Mouse (Mus musculus): ENCODE data around the gene Apol7b.
"Not testable (repeated sequence)": the region's sequence is repeated elsewhere in the genome, so short reads cannot be mapped to it uniquely, and the experiment has no call there.

Apol7b gene

DNA sequence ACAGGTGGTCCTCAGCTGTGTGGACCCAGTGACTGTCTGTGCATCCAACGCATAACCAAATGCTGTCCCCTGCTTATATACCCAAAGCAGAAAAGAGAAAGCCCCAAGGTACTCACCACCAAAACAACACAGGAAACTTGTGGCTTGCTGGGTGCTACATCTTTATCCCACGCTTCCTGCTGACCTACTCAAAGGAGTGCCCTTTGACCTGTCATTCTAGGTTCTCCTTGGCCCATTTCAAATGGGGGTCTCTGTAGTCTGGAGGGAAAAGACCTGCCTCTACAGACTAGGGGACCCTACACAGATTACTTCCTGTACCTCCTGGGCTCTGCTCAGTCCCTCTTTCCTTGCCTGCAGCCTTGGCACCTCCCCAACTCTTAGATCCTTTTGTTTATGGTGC, at the start of gene Apol7b:
Gene Apol7b, minus strand, starts transcription at position 101 of the 400 bp plus-strand sequence.
- not testable (repeated sequence) for DNase-seq

DNA sequence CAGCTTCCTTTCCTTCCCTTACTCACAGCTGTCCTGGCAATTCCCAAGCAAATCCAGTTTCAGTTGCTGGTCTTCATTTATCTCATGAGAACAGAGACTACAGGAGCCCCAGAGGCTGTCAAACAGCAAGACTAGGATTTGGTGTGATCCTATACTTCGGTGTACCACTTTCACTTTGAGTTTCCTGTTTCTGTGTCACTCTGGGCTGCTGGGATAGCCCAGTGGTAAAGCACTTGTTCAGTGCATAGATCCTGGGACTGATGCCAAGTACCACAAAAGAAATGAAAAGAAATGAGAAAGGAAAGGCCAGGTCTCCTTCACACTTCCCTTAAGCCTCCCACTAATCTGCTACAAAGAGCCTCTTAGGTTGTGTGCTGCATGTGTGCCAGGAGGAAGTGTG, 47.4 kb upstream of the Apol7b start:
- DNase-seq = not testable (repeated sequence)

DNA sequence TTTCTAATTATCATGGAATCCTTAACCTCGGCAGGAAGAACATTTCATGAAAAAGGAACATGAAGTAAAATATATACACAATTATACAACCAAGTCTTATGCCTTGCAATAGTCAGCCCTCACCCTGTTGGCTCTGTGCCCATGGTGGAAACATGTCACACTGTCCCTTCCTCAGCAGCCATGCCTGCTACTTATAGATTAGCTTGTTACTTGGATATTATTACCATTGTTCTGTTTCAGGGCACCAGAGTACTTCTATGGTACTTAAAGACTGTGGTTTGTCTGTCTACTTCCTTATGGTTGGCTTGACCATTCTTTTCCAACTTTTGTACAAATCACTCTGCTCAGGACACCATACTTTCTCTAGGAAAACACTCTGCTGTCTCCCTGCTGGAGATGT, 45.9 kb upstream of the Apol7b start:
- DNase-seq = not testable (repeated sequence)

DNA sequence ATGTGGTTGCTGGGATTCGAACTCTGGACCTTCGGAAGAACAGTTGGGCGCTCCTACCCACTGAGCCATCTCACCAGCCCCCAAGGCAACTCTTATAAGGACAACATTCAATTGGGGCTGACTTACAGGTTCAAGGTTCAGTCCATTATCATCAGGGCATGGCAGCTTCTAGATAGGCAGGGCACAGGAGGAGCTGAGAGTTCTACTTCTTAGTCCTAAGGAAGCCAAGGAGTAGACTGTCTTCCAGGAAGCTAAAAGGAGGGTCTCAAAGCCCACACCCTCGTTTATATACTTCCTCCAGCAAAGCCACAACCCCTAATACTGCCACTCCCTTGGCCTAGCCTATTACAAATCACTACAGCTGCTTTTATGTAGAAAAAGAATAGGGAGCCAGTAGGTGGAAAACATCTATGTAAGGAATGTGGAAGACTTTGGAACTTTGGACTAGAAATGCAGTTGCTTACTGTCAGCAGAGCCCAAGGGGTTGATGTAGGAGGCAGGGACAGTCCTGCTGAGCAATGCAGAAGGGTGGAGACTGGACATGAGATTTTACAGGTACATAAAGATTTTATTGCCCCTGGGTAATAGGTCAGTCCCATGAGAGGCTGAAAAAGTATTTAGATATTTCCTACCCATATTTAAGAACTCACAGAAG, 35.0 kb upstream of the Apol7b start:
- DNase-seq = no peak

DNA sequence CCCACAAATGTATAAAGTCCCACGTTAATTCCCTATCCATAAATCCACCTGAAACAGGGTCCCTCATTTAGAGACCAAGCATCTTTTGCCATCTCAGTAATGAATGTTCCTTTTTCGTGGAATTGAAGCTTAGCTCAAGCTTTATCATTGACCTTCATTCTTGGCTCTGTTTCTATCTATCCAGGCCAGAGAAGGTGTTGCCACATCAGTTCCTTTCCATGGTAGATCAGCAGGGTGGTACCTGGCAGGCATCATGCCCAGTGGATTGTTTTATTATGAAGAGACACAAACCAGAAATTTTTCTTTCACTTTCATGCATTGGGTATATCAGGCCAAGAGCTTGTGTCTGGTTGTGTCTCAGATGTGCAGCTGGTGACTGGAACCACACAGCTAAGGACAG, 29.4 kb upstream of the Apol7b start, which contains the start of gene Apol10a:
Gene Apol10a, plus strand, starts transcription at position 355 of the 400 bp plus-strand sequence.
- DNase-seq = not testable (repeated sequence)

DNA sequence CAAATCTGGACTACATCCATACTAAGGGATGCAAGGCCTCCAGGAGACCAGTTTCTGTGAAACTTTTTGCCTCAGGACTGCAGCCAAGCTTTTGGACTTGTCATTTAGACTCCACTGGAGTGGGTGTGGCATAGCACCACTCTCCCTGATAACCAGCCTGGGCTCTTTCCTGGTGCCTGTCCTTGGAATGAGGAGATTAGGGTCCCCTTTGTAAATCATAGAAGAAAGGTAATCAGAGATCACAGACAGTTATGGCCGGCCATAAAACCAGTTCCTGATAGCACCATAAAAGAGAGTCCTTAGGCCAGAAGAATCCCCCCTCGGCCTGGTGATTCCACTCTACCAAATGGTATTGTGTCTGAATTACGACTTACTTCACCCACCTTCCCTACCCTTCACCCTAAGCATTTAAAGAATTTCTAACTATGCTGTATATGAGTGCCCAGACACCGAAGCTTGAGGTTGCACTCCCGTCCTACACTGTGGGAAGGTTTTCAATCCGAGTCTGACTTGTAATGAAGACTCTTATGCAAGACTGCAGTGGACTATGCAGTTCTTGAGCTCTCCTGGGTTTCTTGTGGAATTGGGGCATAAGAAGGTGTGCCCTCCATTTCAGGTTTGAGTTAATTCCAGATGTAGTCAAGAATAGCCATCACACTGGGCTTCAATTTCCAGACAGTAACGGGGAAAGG, 27.6 kb upstream of the Apol7b start:
- DNase-seq = not testable (repeated sequence)

DNA sequence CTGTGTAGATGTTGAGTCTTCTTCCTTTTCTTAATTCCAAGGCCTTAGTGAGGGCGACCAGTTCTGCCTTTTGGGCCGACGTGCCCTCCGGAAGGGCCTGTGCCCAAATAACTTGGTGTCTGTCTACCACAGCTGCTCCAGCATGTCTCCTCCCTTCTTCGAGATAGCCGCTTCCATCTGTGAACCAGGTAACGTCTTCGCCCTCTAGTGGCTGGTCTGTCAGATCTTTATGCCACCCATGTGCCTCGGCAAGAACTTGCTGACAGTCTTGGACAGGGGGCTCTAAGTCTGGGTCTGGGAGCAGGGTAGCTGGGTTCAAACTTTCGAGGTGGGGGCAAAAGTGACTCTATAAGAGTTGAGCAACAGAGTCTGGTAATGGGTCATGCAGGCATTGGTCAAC, 2.6 kb upstream of the Apol7b start:
- not testable (repeated sequence) for DNase-seq

DNA sequence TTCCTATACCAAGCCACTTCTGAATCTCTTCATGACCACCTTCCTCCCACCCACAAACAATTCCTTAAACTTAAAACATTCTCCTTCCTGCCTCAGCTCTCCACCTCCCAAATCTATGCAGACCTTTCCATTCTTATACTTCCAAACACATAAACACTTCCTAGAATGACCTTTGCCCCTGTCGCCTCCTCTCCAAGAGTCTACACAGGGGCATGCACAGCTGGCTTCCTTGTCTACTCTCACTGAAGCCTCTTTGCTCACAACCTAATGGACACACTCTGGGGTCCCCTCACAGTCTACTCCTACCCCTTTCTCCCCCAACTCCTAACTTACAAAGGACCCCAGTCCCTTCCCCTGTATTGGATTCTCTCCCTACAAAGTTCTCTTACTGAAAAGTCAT, 1.6 kb downstream of the Apol7b start:
- DNase-seq = not testable (repeated sequence)

DNA sequence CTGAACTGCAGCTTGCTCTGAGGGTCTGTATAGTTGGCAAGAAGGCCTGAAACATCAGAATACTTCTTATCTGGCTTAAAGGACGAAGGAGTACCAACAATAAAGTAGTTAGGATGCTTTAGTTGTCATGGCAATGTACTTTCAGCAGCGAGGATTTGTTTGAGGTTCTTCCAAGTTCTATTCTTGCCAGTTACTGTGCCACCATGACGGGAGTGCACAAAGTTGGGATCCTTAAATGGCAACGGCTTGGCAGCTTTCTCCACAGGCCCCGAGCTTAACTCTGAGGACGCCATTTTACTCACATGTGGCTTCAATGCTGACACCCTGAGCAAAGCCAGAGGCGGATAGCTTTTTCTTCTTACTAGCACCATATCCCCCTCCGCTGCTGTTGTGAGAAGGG, 2.5 kb downstream of the Apol7b start:
- DNase-seq = not testable (repeated sequence)

DNA sequence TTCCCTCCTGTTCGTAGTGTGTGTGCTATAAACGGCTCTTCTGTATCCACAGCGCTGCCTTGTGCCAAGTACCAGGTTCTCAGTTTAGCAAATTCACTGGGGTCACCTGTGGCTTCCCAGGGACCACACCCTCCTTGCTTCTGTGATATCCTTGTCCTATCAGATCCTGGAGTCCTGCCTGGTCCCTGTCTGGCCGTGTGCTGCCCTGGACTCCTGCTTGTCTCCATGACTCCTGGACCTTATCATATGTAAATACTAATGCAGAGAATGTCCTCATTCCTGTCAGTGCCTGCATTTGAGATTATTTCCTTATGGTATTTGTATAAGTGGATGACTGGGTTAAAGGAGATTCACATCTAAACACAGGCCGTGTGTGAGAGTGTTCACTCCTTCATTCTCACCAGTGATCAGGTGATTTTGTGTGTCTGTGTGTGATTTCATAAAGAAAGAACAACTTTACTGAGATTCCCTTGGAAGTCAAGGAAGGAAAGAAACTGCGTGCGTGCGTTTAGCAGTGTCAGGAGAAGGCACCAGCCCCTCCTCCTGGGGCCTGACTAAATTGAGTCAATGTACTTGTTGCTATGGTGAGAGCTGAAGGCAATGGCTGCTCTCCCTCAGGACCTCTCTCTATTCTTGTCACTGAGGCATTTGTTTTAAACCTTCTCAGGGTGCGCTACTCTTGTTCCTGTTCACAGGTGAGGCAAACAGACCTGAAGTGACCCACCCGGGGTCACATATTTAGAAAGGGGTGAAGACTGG, 18.4 kb downstream of the Apol7b start:
- DNase-seq = not testable (repeated sequence)

DNA sequence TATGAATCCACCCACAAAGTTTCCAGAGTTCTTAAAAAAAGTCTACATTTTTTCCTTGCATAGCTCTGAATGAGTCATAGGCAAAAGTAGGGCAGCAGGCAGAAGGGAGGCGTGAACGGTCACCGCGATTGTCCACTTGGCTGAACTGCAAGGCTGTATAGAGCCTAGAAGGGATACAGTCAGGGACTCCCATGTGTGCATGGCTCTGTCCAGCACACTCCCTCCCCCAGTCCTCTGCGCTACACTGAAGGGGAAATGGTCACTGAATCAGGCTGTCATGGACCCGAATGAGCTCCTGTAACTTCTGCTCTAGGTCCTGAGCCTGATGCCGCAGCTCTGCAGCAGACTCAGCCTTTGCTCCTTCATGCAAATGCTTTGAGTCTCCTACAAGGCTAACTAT, 24.4 kb downstream of the Apol7b start:
- not testable (repeated sequence) for DNase-seq

DNA sequence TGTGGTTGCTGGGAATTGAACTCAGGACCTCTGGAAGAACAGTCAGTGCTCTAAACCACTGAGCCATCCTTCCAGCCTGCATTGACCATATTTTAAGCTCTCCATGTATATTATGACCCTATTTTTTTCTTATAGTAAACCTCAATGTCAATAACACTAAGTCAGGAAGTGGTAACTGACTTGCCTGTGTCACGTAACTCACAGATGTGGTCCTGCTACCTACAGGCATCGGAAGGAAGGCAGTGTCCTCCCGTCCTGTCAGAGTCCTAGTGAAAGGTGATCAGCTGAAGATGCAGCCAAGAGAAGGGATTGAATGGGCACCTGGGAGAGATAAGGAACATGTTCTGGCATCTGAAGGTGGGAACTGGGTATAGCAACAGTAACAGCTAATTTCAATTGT, 27.6 kb downstream of the Apol7b start:
- not testable (repeated sequence) for DNase-seq

DNA sequence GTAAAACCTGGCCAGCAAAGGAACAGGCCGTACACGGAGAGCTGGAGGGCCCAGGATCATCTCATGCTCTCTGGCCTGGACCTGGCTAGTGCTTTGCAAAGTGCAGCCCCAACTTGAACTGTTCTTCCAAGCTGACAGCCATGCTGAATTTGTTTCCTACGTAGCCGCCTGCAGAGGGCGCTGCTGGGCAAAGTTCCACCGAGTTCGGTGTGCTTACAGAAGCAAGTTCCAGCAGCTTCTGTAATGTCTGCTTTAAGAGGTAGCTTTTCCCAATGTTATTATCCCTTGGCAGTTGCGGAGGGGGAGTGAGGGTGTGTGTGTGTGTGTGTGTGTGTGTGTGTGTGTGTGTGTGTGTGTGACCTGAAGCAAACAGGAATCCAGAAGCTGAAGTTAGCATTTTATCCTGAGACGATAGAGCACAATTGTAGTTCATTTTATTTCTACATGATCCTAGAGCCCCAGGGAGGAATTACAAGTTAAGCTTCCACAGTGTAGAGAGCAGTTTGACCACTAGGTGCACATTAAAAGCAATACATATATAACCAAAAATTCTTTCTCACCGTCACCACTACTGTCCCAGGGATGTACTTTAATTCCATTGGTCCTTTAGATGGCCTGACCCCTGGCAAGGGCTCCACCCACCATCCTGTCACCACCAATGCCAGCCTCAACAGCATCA, 30.5 kb downstream of the Apol7b start:
- not testable (repeated sequence) for DNase-seq

DNA sequence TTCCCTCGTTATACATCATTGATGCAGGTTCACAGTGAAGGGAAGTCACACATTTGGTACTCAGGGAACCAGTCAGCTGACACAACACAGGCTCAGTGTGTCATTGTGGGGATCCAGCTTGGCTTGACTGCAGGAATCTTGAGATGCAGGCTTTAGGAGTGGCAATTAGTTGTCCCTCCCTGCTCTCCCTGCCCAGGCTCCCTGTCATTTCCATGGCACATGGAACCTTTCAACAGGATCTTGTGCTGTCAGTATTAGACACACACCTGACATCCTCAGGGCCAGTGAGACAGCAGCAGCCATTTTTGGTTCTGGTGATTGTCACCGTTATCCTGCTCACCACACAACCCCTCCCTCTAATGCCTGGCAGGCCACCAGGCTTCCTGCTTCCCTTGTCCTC, 31.6 kb downstream of the Apol7b start:
- not testable (repeated sequence) for DNase-seq

DNA sequence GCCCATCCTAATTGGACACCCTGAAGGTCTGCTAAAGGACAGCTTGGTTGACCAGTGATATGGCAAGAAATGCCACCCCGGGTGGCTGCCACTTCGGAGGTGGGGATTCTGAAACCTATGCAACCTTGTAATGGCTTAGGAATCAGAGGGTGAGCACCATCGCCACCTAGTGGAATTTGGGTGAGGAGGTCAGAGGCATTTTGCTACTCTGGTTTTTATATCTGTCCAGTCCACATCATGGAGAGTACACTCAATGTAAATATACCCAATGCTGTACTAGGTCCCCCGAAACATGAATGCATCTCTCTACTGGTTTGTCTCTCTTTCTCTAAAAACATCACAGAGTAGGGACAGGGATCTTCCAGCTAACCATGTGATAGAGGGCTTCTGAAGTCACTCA, 34.6 kb downstream of the Apol7b start:
- DNase-seq = not testable (repeated sequence)

DNA sequence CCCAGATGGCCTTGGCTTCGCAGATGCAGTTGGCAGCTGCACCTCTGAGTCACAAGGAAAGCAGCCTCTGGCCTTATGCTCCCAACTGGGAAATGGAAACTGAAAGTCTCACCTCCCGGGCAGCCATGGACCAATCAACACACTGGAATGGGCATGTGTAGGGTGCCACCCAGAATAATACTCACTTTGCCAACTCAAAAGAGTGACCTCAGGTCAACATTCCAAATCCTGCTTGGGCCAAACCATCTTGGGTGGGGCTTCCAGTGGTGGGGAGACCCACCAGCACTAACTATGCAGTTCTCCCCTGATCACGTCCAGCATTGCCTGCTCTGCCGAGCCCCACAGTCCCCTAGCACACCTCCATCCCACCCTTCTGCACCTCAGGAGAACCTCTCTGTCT, 36.3 kb downstream of the Apol7b start, which contains the start of gene Apol9a:
Gene Apol9a, minus strand, starts transcription at position 101 of the 400 bp plus-strand sequence.
- not testable (repeated sequence) for DNase-seq

DNA sequence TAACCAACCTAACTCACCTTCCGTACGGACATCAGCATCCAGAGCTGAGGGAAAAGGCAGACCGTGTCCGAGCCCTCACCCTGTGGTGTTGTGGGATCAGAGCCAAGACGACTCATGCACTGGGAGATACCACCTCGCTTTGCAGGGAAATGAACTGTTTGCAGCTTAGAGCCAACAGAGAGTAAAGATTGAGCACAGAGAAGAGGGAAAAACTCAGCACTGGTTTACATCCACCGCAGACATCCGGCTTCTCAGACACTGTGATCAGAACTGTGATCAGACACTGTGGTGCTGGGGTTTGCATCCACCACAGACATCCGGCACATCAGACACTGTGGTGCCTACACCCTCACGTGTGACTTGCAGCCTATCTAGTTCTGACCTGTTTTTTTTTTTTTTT, 40.9 kb downstream of the Apol7b start:
- DNase-seq = peak; percentile 22 to 33

DNA sequence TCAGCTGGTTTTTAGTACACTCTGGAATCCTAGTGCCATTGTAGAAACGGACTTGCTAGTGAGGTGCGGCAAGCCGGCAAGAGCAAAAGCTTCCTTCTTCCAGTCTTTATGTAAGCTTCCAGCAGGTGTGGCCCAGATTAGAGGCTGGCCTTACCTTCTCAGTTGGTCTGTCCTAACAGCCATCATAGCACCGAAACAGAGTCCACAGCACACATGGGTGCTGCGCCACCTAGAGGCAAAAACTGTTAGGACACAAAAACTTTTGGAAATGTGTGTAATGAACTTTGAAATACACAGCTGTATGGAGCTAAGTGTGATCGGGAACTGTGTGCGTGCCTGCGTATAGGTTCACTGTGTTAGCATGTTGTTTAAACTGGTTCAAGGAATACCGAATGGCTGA, 48.3 kb downstream of the Apol7b start, which contains the start of gene Apol7a:
Gene Apol7a, minus strand, starts transcription at position 84 of the 400 bp plus-strand sequence.
- DNase-seq = not testable (repeated sequence)

DNA sequence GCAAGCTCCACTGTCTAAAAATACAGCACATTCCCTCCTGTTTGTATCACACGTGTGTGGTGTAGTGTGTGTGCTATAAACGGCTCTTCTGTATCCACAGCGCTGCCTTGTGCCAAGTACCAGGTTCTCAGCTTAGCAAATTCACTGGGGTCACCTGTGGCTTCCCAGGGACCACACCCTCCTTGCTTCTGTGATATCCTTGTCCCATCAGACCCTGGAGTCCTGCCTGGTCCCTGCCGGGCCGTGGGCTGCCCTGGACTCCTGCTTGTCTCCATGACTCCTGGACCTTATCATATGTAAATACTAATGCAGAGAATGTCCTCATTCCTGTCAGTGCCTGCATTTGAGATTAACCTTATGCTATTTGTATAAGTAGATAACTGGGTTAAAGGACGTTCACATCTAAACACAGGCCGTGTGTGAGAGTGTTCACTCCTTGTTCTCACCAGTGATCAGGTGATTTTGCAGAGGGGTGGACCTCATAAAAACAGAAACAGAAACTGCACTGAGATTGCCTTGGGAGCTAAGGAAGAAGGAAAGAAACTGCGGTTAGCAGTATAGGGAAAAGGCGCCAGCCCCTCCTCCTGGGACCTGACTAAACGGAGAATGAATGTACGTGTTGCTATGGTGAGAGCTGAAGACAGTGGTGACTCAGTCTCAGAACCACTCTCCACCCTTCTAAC, 49.7 kb downstream of the Apol7b start:
- DNase-seq = not testable (repeated sequence)

DNA sequence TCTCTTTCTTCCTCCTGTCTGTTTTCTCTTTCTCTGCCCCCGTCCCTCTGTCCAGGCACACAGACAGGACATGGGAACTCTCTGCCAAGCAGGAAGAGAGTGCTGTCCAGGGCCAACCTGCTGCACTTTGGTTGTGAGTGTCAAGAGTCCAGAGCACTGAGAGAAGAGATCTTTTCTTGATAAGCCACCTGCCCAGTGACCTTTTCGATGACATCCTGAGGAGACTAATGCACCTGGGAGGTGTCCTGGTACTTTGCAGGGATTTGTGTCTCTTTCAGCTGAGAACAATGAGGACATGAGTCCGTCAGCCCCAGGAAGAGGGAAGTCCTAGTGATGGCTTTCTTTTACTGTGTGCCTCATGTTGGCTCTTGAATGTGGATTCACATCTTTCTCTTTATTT, 53.5 kb downstream of the Apol7b start:
- not testable (repeated sequence) for DNase-seq

DNA sequence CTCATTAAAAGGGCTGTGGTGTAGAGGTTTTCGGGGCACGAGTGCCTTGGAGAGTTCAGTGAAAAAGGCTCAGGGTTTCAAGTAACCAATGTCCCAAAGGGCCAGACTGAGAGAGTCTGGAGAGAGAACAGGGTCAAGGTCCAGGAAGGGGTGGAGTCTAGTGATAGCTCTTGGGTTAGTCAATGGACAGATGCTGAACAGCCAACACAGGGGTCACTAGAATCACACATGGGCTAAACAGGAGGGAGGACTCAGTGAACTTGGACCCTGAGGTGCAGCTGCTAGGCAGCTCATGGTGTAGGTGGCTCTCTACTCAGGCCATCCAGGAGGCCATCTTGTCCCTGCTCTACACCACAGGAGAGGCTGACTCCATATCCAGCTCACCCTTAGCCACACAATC, 59.8 kb downstream of the Apol7b start:
- DNase-seq = no peak
